Mouse (Mus musculus) bone marrow, adult 2 months (tissue): Measurements from ENCODE around the gene Lce1h. TPM values are rescaled to one million over a fixed set of nuclear protein-coding genes. Genes with fewer than 3 reads are reported as not detected.

Source experiments
- H3K27ac ChIP-seq: fragments of 200-500 bp; 2 replicates; pipeline ENCODE4 v1.5.1; 2012; ENCODE audit warnings: low read depth, mild to moderate bottlenecking, control low read depth, inconsistent platforms, low read length; ENCODE audit not compliant: control insufficient read depth, poor library complexity, insufficient read depth
- H3K4me1 ChIP-seq: fragments of 200-500 bp; 2 replicates; pipeline ENCODE4 v1.6.1; 2011; ENCODE audit warnings: low read length; ENCODE audit not compliant: control insufficient read depth, insufficient read depth
- H3K4me3 ChIP-seq: fragments of 200-500 bp; replicated peaks from 2 replicates; pipeline ENCODE3; 2011; ENCODE audit warnings: mild to moderate bottlenecking, low read depth, low read length, control low read depth; ENCODE audit not compliant: control insufficient read depth
- CTCF ChIP-seq: fragments of 200-500 bp; IDR thresholded peaks from 2 replicates; pipeline ENCODE4 v1.5.1; 2011; ENCODE audit warnings: low read length, control low read depth; ENCODE audit not compliant: control insufficient read depth, insufficient read depth
- POLR2A ChIP-seq: fragments of 200-500 bp; IDR thresholded peaks from 2 replicates; pipeline ENCODE4 v1.6.1; 2011; ENCODE audit warnings: low read depth, mild to moderate bottlenecking, control low read depth, low read length, borderline replicate concordance; ENCODE audit not compliant: control insufficient read depth
- WGBS: fragments of 180-500 bp; shearing (Covaris S2); methylation state at CpG from one replicate; pipeline ENCODE4 v1.1.7; 2018; 5-methylcytosine and 5-hydroxymethylcytosine counted together
- polyA plus RNA-seq: library from polyadenylated mRNA; stranded (reverse); fragments of >200 nt; gene quantifications from 2 replicates; pipeline ENCODE4 v1.2.4, GENCODE M21; 2011; ENCODE audit warnings: low replicate concordance; ENCODE audit not compliant: missing spikeins, insufficient read depth, insufficient read length

Lce1h gene
- polyA plus RNA-seq = not detected in 2 replicates

DNA sequence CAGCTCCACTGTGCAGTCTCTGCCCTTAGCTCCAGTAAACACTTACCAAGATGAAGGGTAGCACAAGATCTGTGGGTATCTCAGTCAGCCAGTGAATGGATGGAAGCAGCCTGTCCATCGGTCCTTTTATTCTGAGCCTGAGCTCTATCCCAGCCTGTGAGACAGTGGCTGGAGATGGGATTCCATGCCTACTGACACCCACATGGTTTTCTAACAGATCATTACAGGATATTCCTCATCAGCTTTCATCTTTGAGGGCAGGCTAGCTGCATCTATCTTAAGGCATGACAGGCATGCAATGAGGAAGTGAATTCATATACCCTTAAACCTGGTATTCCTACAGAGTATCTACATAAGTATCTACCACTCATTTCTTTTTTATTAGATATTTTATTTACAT, at the start of gene Lce1h:
Lce1h (minus strand) TSS at position 101 of the 400 bp plus-strand sequence.
- H3K4me1 ChIP-seq = no peaks in the 10 kb centered on the region
- no peak within 1 kb of the TSS for H3K27ac ChIP-seq
- 93% methylated on average over 1 of the region's 1 CpGs for WGBS
- H3K4me3 ChIP-seq = no peak within 1 kb of the TSS
- no peak for TF ChIP-seq POLR2A
- no peak for TF ChIP-seq CTCF

DNA sequence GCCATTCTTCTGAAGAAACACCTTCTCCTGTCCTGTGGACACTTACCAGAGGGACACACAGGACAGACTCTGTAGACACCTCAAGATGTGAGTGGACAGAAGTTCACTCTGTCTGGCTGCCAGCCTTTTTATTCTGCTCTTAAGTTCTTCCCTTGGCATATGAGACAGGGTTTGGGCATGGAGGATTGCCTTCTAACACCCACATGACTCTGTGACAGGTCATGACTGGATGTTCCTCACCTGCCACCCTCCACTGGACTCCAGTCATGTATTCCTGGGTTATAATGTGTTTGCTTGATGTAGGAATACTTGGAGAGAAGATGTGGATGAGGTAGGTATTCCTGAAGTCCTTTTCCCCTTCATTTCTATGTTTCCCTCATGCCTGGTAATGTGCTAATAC, 42.9 kb upstream of the Lce1h start, which contains the start of gene Lce1k:
Lce1k (minus strand) TSS at position 101 of the 400 bp plus-strand sequence.
- Histone ChIP-seq H3K4me3 (no peak within 1 kb of the TSS), H3K27ac (no peak within 1 kb of the TSS), H3K4me1 (no peaks in the 10 kb centered on the region)
- no peak for TF ChIP-seq CTCF
- TF ChIP-seq POLR2A = no peak

DNA sequence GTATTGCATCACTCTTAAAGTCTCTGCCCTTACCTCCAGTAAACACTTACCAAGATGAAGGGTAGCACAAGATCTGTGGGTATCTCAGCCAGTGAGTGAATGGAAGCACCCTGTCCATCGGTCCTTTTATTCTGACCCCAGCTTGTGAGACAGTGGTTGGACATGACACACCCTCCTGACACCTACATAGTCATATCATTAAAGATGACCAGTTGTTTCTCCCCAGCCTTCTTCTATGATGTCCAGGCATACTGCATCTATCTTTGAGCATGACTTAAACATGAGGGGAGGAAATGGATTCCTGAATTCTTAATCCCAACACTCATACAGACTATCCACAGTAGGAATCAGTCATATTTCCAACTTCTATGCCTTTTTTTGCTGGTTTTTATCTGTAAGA, 25.5 kb upstream of the Lce1h start, which contains the start of gene Lce1j:
Lce1j (minus strand) TSS at position 101 of the 400 bp plus-strand sequence.
- Histone ChIP-seq H3K4me1 (no peaks in the 10 kb centered on the region), H3K27ac (no peak within 1 kb of the TSS), H3K4me3 (no peak within 1 kb of the TSS)
- TF ChIP-seq POLR2A (no peak), CTCF (no peak)
- 92% methylated on average over 1 of the region's 1 CpGs for WGBS

DNA sequence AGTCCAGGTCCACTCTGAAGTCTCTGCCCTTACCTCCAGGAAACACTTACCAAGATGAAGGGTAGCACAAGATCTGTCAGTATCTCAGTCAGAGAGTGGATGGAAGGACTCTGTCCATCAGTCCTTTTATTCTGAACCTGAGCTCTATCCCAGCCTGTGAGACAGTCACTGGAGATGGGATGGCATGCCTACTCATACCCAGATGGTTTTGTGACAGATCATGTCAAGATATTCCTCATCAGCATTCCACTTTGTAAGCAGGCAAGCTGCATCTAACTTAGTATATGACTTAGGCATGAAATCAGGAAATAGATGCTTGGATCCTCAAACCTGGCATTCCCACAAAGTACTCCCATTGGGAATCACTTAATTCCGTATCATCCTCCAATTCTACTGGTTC, 13.9 kb upstream of the Lce1h start, which contains the start of gene Lce1i:
Lce1i (minus strand) TSS at position 101 of the 400 bp plus-strand sequence.
- no peaks in the 10 kb centered on the region for H3K4me1 ChIP-seq
- TF ChIP-seq CTCF (no peak), POLR2A (no peak)
- 68% methylated on average over 1 of the region's 1 CpGs for WGBS
- H3K4me3 ChIP-seq = no peak within 1 kb of the TSS
- no peak within 1 kb of the TSS for H3K27ac ChIP-seq

DNA sequence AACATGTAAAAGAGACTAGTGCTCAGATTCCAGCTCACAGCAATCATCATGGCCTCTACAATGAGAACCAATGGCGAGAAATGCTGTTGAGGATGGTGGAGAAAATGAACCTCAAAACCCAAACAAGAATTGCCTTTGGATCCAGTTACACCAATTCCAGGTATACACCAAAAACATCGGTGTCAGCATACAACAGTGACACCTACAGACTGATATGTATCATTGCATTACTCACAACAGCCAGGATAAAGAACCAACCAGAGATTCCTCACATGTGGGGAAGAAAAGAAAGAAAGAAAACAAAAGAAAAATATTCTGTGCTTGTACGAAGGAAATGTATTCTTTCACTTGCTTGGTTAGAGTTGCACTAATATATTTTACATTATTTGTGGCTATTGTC, 6.7 kb upstream of the Lce1h start:
- H3K4me3 ChIP-seq = no peak overlapping the region
- 22% methylated on average over 3 of the region's 3 CpGs for WGBS
- no peak overlapping the region for H3K27ac ChIP-seq
- no peaks in the 10 kb centered on the region for H3K4me1 ChIP-seq
- no peak for TF ChIP-seq POLR2A
- TF ChIP-seq CTCF = no peak

DNA sequence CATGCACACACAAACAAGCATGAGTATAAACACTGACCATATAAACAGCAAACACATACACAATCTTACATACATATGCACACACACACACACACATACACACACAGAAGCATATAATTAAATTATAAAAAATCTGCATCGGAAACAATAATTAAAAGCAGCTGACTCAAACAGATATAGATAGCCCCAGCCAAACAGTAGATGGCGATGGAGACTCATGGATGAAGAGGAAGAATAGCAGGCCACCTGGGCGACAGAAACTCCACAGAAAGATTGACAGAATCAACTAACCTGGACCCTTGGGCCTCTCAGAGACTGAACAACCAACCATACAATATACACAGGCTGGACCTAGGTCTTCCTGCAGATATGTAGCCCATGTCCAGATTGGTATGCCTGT, 11.7 kb downstream of the Lce1h start:
- 41% methylated on average over 3 of the region's 3 CpGs for WGBS
- H3K4me3 ChIP-seq = no peak overlapping the region
- TF ChIP-seq CTCF (no peak), POLR2A (no peak)
- no peaks in the 10 kb centered on the region for H3K4me1 ChIP-seq
- no peak overlapping the region for H3K27ac ChIP-seq

DNA sequence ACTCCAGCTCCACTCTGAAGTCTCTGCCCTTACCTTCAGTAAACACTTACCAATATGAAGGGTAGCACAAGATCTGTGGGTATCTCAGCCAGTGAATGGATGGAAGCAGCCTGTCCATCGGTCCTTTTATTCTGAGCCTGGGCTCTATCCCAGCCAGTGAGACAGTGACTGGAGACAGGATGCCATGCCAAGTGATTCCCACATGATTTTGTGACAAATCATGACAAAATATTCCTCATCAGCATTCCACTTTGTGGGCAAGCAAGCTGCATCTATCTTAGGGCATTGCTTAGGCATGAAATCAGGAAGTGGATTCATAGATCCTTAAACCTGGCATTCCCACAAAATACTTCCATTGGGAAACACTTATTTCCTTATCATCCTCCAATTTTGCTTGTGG, 12.6 kb downstream of the Lce1h start, which contains the start of gene Lce1g:
Lce1g (minus strand) TSS at position 101 of the 400 bp plus-strand sequence.
- 82% methylated on average over 1 of the region's 1 CpGs for WGBS
- Histone ChIP-seq H3K27ac (no peak within 1 kb of the TSS), H3K4me1 (no peaks in the 10 kb centered on the region), H3K4me3 (no peak within 1 kb of the TSS)
- TF ChIP-seq CTCF (no peak), POLR2A (no peak)

DNA sequence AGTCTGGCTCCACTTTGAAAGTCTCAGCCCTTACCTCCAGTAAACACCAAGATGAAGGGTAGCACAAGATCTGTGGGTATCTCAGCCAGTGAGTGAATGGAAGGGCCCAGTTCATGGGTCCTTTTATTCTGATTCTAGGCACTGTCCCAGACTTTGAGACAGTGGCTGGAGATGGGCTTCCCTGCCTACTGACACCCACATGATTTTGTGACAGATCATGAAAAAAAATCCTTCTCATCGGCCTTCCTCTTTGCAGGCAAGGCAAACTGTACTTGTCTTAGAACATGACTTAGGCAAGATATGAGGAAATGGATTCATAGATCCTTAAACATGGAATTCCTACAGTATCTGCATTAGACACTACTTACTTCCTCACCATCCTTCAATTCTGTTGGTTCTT, 25.9 kb downstream of the Lce1h start, which contains the start of gene Gm38119:
Gm38119 (minus strand) TSS at position 101 of the 400 bp plus-strand sequence.
- no peak for TF ChIP-seq POLR2A
- no peak for TF ChIP-seq CTCF
- 59% methylated on average over 1 of the region's 1 CpGs for WGBS
- H3K27ac ChIP-seq = no peak within 1 kb of the TSS
- no peaks in the 10 kb centered on the region for H3K4me1 ChIP-seq
- H3K4me3 ChIP-seq = no peak within 1 kb of the TSS

DNA sequence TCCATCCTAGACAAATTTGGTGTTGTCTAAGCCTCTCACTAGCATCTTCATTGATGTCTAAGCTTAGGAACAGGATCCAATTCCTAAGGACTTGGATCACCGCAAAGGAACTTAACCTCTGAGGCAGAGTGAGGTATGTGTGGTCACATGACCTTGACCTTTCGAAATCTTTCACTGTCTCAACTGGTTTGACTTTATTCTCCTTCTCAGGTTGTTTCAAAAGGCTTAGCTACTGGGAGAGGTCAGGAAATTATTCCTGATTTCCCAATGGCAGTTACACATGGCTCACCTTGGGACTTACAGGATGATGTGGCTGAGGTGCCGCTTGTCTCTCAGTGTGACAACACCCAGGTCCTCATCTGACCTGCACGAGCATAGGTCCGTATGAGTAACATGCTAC, 42.2 kb downstream of the Lce1h start:
- 83% methylated on average over 5 of the region's 5 CpGs for WGBS

More for the DNA sequence above, 42.2 kb downstream of the Lce1h start:
- TF ChIP-seq POLR2A (no peak), CTCF (no peak)
- no peaks in the 10 kb centered on the region for H3K4me1 ChIP-seq
- H3K27ac ChIP-seq = no peak overlapping the region
- no peak overlapping the region for H3K4me3 ChIP-seq
